Mouse (Mus musculus): ENCODE measurements around the gene Chd3.

Gene Chd3

DNA sequence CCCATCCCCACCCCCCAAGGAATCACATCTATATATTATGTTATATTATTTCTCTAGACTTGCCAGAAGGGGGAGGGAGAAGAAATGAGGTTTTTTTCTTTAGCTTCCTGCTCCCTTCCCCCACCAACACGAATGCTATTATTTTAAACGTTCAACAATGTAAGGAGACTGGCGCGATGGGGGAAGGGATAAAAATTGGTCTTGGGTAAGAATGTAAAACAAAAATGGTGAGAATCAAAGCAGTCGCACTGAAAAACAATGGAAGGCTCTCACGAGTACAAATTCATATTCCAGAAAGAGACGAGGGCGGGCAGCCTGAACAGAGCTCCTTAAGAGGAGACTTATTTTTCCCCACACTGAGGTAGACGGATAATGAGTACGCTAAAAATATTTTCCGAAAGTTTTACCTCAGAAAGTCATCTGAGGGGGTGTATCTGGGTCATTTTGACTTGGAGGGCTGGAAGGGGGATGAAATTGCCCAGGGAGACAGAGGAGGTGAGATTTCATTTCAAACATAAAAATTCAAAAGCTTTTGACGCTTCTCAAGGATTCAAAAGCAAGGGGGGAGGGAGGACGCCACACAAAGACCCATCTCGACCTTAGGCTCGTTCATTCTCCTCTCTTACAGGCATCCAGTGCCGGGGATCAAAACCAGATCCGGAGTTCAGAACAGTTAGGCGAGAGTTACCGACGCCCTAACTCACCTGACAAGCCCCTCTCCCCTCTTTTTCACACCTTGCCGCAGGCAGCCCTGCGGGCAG lies 2.2 kb downstream of the Chd3 start:
- DNase-seq (ENCODE audit: low read depth, low spot score) = no peak

DNA sequence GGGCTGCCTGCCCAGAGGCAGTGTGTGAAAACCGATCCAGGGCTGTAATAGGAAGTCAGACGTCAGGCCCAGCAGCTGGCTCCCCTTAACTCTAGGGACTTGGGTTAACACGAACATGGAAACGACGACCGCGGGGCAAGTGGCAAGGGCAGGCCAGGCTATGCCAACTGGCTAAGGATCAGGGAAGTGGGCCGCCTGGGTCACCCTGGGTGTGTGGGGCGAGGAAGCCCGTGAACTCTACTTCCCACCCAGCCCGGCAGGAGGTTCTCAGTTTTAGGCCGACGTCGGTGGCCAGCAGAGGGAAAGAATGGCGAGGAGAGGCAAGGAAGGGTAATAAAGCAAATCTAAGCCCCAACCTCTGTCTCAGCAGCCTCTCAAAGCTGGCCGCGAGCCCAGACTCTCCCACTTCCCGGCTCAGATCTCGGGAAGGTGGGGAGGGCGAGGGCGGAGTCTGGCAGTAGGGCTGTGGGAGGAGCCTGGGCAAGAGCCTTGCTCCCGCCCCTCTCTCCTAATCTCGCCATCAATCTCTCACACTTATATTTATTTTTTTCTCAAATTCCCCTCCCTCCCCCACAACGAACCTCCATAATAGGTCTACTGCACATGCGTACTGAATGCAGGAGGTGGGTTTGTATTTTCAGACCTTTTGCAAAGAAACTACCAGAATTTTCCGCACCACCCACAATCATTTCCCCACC lies 2.9 kb downstream of the Chd3 start:
- peak; percentile 89 for DNase-seq (ENCODE audit: low read depth, low spot score)

DNA sequence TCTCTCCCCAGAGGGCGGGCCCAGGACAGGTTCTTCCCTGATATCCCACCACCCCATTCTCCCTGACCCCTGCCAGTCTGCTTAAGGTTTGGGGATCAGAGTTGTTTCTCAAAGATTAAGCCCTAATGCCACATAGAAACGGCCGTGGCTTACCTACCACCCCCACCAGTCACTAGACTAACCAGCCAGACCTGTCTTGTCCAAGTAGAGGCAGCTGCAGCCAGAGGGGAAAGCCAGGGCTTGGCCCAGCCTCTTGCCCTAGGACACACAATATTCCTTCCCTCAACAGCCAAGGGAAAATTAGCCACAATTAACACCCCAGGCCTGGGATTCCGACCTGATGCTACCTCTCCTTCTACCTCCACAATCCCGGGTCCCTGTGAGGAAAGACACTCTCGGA lies 3.5 kb downstream of the Chd3 start:
- DNase-seq (ENCODE audit: low read depth, low spot score) = no peak

DNA sequence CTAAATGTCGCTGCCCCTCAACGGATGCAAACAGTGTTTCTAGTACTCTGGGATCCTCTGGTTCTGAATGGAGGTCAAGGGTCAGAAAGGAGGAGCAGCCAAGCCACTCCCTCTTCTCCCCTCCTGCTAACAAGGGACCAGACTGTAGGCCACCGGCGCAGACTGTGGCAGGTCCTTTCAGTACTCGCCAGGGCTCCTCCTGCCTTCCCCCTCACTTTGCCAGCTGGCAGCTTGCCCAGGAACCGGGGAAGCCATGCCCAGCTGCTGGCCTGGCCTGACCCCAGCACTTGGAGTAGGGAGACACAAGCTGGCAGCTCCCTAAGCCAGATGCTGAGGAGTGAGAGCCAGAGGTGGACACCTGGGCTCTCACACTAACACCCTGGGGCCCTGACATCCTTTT lies 4.3 kb downstream of the Chd3 start:
- DNase-seq (ENCODE audit: low read depth, low spot score) = no peak

DNA sequence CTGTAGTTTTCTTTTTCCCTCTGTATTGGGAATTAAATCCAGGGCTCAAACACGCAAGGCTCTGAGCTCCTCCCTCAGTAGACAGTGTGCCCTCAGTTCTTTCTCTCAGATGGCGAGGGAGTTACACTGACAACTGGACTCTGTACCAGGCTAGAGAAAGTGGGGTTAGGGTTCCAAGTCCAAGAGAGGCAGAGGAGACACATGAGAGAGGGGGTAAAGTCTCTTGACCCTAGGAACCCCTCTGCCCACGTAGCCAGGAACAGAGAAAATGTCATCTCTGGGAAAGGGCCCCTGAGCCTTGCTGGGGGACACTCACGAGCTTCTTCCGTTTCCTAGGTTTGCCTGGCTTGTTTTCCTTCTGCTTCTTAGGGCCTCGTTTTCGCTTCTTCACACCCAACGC lies 4.8 kb downstream of the Chd3 start:
- no peak for DNase-seq (ENCODE audit: low read depth, low spot score)

DNA sequence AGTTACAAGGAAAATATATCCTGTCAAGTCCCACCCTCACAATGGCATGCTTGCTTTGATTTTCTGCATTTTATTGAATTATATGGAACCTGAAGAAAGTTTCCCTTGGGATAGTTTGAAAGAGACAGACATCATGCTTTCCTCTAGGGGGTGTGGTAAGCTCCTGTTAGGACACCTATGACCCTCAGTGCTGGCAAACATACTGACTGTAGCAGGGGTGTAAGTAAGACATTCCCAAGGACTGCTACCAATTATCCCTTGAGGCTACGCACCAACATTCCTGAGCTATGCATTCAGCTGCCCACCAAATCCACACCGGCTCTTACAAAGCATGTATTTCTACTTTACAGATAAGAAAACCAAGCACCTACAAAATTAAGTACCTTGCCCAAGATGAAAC lies 6.7 kb downstream of the Chd3 start:
- DNase-seq (ENCODE audit: low read depth, low spot score) = no peak

DNA sequence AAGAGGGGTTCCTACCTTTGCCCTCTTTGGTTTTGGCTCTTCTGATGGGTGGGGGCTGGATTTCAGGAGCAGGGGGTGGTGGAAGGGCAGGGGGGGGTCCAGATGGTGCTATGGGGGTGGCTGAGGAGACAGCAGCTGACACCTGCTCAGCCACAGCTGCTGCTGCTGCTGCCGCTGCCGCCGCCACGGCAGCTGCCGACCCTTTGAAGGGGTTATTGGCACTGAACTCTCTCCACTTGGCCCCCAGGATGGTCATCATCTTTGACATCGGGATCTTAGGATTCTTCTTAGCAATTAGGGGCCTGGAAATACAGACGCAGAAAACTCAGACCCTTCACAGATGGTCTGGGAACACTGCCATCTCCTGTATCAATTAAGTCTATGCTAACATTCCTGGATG lies 7.2 kb downstream of the Chd3 start:
- DNase-seq (ENCODE audit: low read depth, low spot score) = no peak

DNA sequence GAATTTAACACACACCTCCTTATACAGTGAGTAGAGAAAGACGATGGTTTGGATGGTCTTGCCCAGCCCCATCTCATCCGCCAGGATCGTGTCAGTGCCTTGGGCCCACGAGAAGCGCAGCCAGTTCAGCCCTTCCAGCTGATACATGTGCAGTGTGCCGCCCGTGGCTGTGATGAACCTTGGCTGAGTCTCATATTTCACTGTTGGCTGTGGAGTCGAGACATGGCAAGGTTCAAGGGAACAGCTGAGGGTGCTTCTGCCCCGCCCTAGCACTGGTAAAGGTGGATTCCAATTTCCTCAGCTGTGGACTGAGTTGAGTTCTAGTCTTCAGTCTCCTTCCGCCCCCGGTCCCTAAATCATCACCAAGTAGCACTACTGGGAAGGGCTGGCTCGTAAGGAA lies 11.5 kb downstream of the Chd3 start:
- DNase-seq (ENCODE audit: low read depth, low spot score) = no peak

DNA sequence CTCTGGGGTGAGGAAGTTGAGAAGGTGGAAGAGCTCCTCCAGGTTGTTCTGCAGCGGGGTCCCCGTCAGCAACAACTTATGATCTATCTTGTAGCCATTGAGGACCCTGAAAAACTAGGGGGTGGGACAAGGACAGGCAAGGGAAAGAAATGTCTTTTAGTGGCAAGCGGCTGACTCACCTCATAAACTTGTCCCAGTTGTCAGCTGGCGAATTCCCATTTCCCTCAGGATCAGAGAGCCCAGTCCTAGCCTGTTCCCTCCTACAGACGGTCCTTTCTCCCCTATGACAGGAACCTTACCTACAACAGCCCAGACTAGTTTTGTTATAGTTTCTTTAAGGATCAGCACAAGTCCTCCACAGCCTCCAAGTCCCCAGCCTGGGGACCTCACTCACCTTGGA lies 12.7 kb downstream of the Chd3 start:
- DNase-seq (ENCODE audit: low read depth, low spot score) = no peak

DNA sequence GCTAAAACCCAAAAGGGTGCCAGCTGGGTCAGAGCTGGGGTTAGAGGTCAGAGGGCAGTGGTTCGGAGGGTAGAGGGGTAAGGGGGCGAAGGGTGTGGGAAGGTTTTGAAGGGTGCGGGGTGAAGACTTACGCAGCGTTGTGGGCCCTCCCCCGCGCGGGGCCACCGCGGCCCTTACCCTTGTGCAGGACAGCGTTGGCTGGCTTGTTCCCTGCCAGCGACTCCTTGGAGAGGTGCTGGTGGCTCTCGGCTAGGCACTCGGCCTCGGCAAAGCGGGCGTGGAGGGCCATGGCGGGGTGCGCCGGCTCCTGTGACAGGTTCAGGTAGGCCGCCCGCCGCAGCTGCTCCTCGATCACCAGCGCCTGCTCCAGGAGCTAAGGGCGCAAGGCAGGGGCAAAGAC lies 22.8 kb downstream of the Chd3 start:
- no peak for DNase-seq (ENCODE audit: low read depth, low spot score)

DNA sequence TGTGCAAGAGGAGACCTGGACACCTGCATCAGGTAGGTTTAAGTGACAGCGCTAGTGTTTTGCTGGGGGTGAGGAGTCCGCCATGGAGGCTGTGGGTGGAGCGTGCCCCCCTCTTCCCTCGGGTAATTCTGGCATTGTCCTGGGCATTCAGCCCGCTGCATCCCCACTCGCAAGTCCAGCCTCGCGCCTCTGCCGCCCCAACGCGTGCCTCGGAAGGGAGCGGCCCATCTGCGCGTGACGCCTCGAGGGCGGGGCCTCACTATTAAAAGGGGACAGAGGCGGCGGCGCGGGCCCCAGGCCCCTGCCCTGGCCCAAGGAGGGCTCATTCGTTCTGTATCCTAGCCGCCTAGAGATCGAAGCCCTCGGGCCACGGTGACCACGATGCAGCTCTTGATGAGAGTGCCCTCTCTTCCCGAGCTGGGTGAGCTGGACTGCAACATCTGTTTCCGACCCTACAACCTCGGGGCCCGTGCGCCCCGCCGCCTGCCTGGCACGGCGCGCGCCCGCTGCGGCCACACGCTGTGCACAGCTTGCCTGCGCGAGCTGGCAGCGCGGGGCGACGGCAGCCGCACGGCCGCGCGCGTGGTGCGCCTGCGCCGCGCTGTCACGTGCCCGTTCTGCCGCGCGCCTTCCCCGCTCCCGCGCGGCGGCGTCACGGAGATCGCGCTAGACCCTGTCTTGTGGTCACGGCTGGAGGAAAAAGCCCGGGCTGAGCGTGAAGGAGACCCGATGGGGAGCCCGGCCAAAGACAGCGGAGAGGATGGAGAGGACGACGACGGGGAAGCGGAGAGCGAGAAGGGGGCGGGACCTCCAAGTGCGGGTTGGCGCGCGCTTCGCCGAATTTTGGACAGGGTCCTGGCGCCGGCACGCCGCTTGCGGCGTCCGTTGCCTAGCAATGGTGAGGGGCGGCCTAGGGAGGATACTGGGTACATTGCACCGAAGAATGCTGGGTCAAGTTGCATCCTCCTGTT lies 28.8 kb downstream of the Chd3 start, which contains the start of gene Rnf227:
TSS of gene Rnf227 (plus strand) at position 301 of the 971 bp plus-strand sequence.
- peak; percentile 74 for DNase-seq (ENCODE audit: low read depth, low spot score)

DNA sequence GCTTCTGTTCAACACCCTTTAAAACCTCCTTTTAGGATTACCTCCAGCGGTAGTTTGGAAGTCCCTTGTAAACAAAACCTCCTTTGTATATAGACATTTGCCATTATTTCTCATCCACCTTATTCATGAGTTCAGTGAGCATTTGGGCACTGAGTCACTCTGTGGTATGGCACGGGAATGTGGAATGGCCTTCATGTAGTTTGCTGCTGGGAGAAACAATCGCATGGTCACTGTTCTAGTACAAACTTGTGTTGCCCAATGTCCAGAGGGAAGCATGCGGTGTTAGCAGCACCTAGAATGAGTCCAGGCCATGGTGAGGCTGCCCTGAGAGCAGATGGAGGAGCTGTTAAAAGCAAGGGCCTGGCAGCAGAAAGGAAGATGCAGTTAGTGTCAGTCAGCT lies 34.4 kb downstream of the Chd3 start:
- DNase-seq (ENCODE audit: low read depth, low spot score) = no peak

DNA sequence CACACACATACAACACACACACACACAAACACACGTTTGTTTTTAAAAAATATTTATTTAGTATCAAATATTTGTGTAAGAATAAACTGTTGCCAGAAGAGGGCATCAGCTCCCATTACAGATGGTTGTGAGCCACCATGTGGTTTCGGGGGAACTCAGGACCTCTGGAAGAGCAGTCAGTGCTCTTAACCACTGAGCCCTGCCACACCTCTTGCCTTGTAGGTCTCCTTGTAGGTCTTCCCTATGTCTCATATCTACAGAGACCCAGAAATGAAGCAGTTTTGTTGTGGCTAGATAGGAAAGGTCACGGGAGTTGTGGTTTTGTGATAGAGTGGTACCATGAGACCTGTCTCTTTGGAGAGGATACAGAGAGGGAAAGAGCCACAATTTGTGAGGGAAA lies 35.3 kb downstream of the Chd3 start:
- no peak for DNase-seq (ENCODE audit: low read depth, low spot score)

DNA sequence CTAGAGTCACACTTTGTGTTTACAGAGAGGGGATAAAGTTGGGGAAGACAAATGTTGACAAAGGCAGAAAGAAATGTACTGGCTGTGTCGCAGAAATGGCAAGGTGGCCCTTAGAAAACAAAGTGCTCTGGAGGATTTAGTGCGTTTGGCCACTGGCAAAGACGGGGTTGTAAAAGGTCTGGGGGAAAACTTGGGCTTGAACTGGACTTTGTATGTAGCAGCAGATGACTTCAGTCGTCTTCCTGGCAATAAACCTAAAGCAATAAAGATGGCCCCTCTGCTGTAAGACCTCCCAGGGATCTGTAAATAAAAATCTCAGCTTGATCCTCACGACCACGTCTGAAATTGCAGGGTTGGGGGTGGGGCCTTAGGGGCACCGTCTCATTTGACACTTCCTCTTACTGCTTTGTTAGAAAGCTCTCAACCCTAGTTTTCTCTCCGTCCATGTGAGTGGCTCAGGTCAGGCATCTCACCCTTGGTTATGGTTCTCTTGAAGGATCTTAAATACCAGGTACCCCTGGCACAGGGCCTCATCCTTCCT lies 36.4 kb downstream of the Chd3 start:
- no peak for DNase-seq (ENCODE audit: low read depth, low spot score)

DNA sequence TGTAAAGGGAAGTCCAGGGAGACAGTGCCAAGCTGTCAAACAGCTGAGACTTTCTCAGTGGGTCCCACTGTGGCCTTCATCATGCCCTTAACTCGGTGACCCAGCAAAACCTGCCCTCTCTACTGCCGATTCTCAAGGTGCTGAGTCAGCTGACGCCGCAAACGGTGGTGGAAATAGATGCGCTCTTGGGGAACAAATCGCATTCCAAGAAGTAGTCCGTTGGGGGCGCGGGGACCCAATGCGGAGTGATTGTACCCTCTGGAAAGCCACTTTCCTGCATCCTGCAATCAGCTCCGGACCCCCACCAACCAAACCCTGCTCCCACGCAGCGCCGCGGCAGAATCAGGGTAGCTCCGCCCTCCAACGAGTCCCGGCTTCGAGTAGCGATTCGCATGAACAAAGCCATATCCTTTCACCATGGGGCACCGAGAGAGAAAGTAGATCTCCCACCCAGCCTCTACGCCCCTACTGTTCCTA lies 37.2 kb downstream of the Chd3 start:
- DNase-seq (ENCODE audit: low read depth, low spot score) = peak; percentile 66

DNA sequence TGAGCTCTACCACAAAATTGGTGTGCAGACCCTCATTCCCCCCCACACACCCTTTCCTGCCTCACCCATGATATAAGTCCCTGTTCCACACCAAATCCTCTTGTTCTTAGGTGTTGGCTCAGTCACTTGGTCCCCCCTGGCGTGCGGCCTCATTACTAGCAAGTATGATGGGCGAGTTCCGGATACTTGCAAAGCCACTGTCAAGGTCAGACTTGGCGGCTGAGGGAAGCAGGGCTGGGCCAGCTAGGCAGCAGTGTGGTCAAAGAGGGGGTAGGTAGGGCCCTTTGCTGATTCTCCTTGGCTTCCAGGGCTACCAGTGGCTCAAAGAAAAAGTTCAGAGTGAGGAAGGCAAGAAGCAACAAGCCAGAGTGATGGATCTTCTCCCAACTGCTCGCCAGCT lies 38.1 kb downstream of the Chd3 start:
- no peak for DNase-seq (ENCODE audit: low read depth, low spot score)

DNA sequence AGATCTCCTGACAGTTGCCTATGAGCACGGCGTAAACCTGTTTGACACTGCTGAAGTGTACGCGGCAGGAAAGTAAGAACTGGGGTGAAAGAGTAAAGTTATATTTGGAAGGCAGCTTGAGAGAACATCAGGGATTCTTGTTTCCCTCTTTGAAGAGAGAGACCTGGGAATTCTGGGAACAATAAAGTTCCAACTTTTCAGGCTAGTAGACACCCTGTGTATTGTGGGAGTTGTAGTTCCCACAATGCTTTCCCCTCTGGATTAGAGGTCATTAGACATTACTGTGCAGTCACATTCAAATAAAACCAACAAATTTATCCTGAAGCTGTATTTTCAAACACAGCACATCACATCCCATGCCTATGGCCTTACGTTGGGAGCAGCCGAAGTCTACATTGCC lies 40.7 kb downstream of the Chd3 start:
- DNase-seq (ENCODE audit: low read depth, low spot score) = no peak

DNA sequence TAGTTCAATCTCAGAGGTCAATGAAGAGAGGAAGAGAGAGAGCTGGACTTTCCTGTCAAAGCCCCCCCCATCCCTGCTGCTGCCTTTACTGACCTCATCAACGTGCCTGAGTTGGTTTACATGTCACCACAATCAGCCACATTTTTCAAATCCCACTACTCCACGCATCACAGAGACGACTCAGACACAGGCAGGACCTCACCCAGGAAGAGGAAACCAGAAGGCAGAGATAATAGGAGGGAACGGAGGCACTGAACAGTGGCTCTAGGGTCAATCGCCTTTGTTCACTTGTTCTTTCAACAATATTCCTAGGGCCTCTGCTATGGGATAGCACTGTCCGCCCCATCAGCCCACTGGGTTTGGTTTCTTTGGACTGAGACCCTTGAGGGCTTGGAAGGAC lies 41.6 kb downstream of the Chd3 start:
- DNase-seq (ENCODE audit: low read depth, low spot score) = no peak

DNA sequence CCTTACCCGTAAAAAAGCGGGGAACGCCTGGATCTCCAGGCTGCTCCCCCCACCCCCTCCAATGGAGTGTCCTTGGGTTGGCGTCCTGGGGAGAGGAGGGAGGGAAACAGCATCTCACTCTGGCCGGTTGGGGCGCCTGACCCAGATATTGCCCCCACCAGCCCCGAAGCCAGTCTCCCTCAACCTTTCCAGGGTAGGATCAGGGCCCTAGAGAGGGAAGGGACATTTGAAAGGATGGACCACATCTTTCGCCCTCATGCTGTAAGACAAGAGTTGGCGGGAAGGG lies 42.1 kb downstream of the Chd3 start:
- no peak for DNase-seq (ENCODE audit: low read depth, low spot score)

DNA sequence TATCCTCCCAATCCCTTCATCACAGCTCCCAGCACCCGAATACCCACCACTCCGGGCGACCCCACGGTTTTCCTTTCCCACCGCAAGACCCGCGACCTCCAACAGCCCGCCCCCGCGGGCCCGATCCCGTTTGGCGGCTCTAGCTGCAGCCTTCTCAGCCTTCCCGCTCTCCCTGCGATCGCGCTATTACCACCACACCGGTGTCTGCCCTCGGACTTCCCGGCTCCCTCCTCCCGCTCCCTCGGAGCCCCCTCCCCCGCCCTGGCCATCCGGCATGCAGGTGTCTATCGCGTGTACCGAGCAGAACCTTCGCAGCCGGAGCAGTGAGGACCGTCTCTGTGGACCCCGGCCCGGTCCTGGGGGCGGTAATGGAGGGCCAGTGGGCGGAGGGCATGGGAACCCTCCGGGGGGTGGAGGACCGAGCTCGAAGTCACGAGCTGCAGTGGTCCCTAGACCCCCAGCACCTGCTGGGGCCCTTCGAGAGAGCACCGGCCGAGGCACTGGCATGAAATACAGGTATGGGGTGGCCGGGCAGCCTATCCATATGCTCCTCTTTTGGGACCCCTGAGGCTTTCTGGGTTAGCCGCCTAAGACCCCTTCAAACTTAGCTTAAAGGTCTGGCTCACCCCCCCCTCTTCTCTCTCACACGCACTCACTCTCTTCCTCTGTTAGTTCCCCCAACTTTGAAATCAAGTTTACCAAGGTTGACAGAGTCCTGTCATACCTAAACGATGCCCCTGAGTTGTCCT lies 42.6 kb downstream of the Chd3 start:
- no peak for DNase-seq (ENCODE audit: low read depth, low spot score)
